Mouse (Mus musculus) embryonic facial prominence, embryonic 15.5 days (tissue): ENCODE data around the gene Ncoa6. TPM values are rescaled to one million over a fixed set of nuclear protein-coding genes. Genes with fewer than 3 reads are reported as not detected.

Experiments used
- ATAC-seq: fragments of 200-750 bp; cut with Nextera tagmentation; 2 replicates; pipeline ENCODE4 v1.8.0; 2017; ENCODE audit warnings: low read depth, moderate TSS enrichment; ENCODE audit not compliant: insufficient number of reproducible peaks, low FRiP score, low TSS enrichment
- H3K27ac ChIP-seq: fragments of 300-500 bp; sonication (generic); replicated peaks from 2 replicates; pipeline ENCODE4 v1.5.1; 2015; ENCODE audit warnings: mild to moderate bottlenecking, inconsistent platforms
- H3K27me3 ChIP-seq: fragments of 300-500 bp; sonication (generic); 2 replicates; pipeline ENCODE4 v1.6.1; 2015; ENCODE audit warnings: inconsistent platforms
- H3K36me3 ChIP-seq: fragments of 300-500 bp; sonication (generic); 2 replicates; pipeline ENCODE4 v1.6.1; 2015; ENCODE audit warnings: mild to moderate bottlenecking, inconsistent platforms
- H3K4me1 ChIP-seq: fragments of 300-500 bp; sonication (generic); 2 replicates; pipeline ENCODE4 v1.6.1; 2015; ENCODE audit warnings: inconsistent platforms
- H3K4me2 ChIP-seq: fragments of 300-500 bp; sonication (generic); replicated peaks from 2 replicates; pipeline ENCODE4 v1.6.1; 2015; ENCODE audit warnings: mild to moderate bottlenecking, inconsistent platforms
- H3K4me3 ChIP-seq: fragments of 300-500 bp; sonication (generic); replicated peaks from 2 replicates; pipeline ENCODE4 v1.5.1; 2015; ENCODE audit warnings: mild to moderate bottlenecking, inconsistent platforms
- H3K9ac ChIP-seq: fragments of 300-500 bp; sonication (generic); 2 replicates; pipeline ENCODE4 v1.6.1; 2015; ENCODE audit warnings: inconsistent platforms
- H3K9me3 ChIP-seq: fragments of 300-500 bp; sonication (generic); replicated peaks from 2 replicates; pipeline ENCODE4 v1.6.1; 2016; ENCODE audit warnings: inconsistent platforms
- WGBS: fragments of 180-500 bp; shearing (Covaris S2); methylation state at CpG from one replicate; pipeline ENCODE4 v1.1.7; 2015; 5-methylcytosine and 5-hydroxymethylcytosine counted together
- microRNA counts: library from miRNA; unstranded; fragments of <30 nt; microRNA quantifications from one replicate; lab custom pipeline; 2016
- microRNA-seq: library from miRNA; unstranded; fragments of <30 nt; microRNA quantifications from one replicate; pipeline ENCODE4, GENCODE M21; 2016; ENCODE audit warnings: borderline number of aligned reads
- polyA plus RNA-seq: library from polyadenylated mRNA; unstranded; fragments of >200 nt; fragmentation: Nextera tagmentation; extraction: Ambion mirVana; gene quantifications from 2 replicates; pipeline ENCODE4 v1.2.1, GENCODE M21; 2015

Gene Ncoa6
- polyA plus RNA-seq, 1 experiment from 2014 or later: 19.9 TPM

DNA sequence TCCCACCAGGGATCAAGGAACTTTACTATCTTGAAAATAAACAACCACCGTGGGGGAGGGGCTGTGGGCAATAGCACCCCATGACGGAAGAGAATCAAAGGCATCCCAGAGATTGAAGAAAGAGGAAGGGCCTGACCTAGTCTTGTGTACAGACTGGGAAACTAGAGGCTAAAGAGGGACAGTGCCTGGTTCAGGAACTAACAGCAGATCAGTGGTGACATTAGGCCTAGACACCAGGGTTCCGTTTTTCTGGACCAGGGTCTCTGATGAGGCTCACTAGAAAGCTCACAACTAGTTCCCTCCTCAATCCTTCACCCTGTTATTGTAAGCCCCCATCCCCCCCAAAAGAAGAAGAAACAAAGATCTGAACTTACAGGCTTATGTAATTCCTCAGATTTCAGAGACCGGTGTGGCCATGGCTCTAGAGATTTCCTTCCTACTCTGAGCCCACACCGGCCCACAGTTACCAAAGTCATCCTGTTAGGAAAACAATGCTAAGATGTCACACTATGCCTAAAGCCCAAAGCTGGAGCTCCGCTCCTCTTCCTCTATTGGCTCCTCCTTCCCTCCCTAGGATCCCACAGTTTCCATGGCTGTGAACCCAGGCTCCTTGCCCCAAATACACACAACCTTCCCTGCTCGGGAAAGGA is 105.9 kb downstream of the Ncoa6 start:
- Histone ChIP-seq H3K4me1 (0 out of 2 replicates have a peak, but pooled peaks cover 3% of the 10 kb centered on the region), H3K9me3 (no peaks in the 10 kb centered on the region), H3K27me3 (no peaks in the 10 kb centered on the region), H3K4me2 (no peak overlapping the region), H3K4me3 (no peak overlapping the region), H3K36me3 (no peaks in the 10 kb centered on the region), H3K9ac (no peak overlapping the region), H3K27ac (no peak overlapping the region)
- 85% methylated on average over 7 of the region's 7 CpGs for WGBS
- ATAC-seq: no peak

- H3K4me1 ChIP-seq: peaks cover 12% of the 10 kb centered on the region
- peak overlapping the region; percentile 87 for H3K4me3 ChIP-seq
- peak overlapping the region; percentile 8; the same call in 1 of the 2 replicates for H3K27ac ChIP-seq
- no peak for ATAC-seq
- H3K9ac ChIP-seq: peak overlapping the region; percentile 4; the same call in 1 of the 2 replicates
- peak overlapping the region; percentile 77 for H3K4me2 ChIP-seq
- no peaks in the 10 kb centered on the region for H3K27me3 ChIP-seq
- no peaks in the 10 kb centered on the region for H3K36me3 ChIP-seq
- no peaks in the 10 kb centered on the region for H3K9me3 ChIP-seq
- WGBS: 34% methylated on average over 14 of the region's 14 CpGs
These were observed 115.9 kb downstream of the Ncoa6 start for GRCm38 (mm10) chr2:155357686-155358399.

GRCm38 (mm10) chr2:155356971-155357591 is 116.6 kb downstream of the Ncoa6 start, which contains the start of gene Pigu:
TSS of gene Pigu (minus strand) at chr2:155357430.
- WGBS: under 1% methylated on average over 38 of the region's 38 CpGs
- H3K9me3 ChIP-seq: no peaks in the 10 kb centered on the region
- peak within 1 kb of the TSS; percentile 87 for H3K4me3 ChIP-seq
- H3K4me2 ChIP-seq: peak within 1 kb of the TSS; percentile 77
- H3K9ac ChIP-seq: peak within 1 kb of the TSS; percentile 65
- peak; percentile 98 for ATAC-seq
- no peaks in the 10 kb centered on the region for H3K36me3 ChIP-seq
- H3K4me1 ChIP-seq: peaks cover 12% of the 10 kb centered on the region
- H3K27me3 ChIP-seq: no peaks in the 10 kb centered on the region
- peak within 1 kb of the TSS; percentile 60 for H3K27ac ChIP-seq

- WGBS: 87% methylated on average over 3 of the region's 3 CpGs
These were observed 119.3 kb downstream of the Ncoa6 start for GRCm38 (mm10) chr2:155354402-155354801.

GRCm38 (mm10) chr2:155346670-155347069 is 127.0 kb downstream of the Ncoa6 start:
- H3K4me1 ChIP-seq: no peaks in the 10 kb centered on the region
- no peaks in the 10 kb centered on the region for H3K9me3 ChIP-seq
- H3K4me2 ChIP-seq: no peak overlapping the region
- no peaks in the 10 kb centered on the region for H3K27me3 ChIP-seq
- H3K27ac ChIP-seq: no peak overlapping the region
- ATAC-seq: no peak
- H3K4me3 ChIP-seq: no peak overlapping the region
- H3K9ac ChIP-seq: no peak overlapping the region
- peaks cover 8% of the 10 kb centered on the region; the same call in 1 of the 2 replicates for H3K36me3 ChIP-seq
- 86% methylated on average over 1 of the region's 1 CpGs for WGBS

More at GRCm38 (mm10) chr2:155354402-155354801, 119.3 kb downstream of the Ncoa6 start:
- Histone ChIP-seq H3K4me1 (peaks cover 12% of the 10 kb centered on the region), H3K36me3 (no peaks in the 10 kb centered on the region), H3K4me2 (no peak overlapping the region), H3K27ac (no peak overlapping the region), H3K27me3 (no peaks in the 10 kb centered on the region), H3K9me3 (no peaks in the 10 kb centered on the region), H3K4me3 (no peak overlapping the region), H3K9ac (no peak overlapping the region)
- ATAC-seq: no peak

MicroRNAs within 50 kb of the gene (microRNA counts, 519-probe panel; counts per million panel counts)
- 2,097 counts per million, percentile 44 among the panel's probes with 10 or more counts for microRNA mmu-miR-695 (lab: Ali Mortazavi, UCI)

Small RNAs within 50 kb of the gene (microRNA-seq; reads per million reads assigned to microRNA genes)
- gene Mir695: not detected

Other genes starting within 250 kb of the Ncoa6 start
- 477 and 481 TPM in 2 replicates for gene Dynlrb1, start 237.4 kb downstream of the Ncoa6 start, polyA plus RNA-seq
- gene Map1lc3a, start 197.6 kb downstream of the Ncoa6 start, polyA plus RNA-seq: 270 and 276 TPM in 2 replicates
- gene Pigu, start 116.5 kb downstream of the Ncoa6 start, polyA plus RNA-seq: 40.6 and 44.9 TPM in 2 replicates
- gene Trp53inp2, start 92.8 kb downstream of the Ncoa6 start, polyA plus RNA-seq: 22.8 and 26.0 TPM in 2 replicates
- 14.5 and 14.9 TPM in 2 replicates for gene Acss2, start 44.1 kb upstream of the Ncoa6 start, polyA plus RNA-seq
- gene Ggt7, start 44.3 kb upstream of the Ncoa6 start, polyA plus RNA-seq: 13.5 and 17.8 TPM in 2 replicates
- 31.0 and 33.0 TPM in 2 replicates for gene Gss, start 118.9 kb upstream of the Ncoa6 start, polyA plus RNA-seq
- gene Myh7b, start 137.3 kb upstream of the Ncoa6 start, polyA plus RNA-seq: 1.7 and 2.2 TPM in 2 replicates
- 131 and 137 TPM in 2 replicates for gene Trpc4ap, start 218.5 kb upstream of the Ncoa6 start, polyA plus RNA-seq